Mouse (Mus musculus) heart, adult 8-10 months (tissue): ENCODE results near the gene Dolpp1. TPM values are rescaled to one million over a fixed set of nuclear protein-coding genes. Genes with fewer than 3 reads are reported as not detected.

Experiments
- DNase-seq: peaks from one replicate; pipeline ENCODE4 v3.0.0; 2022; ENCODE audit warnings: low spot score
- total RNA-seq, 4 experiments: library from RNA; stranded (reverse); gene quantifications; 2 replicates each; pipeline ENCODE4 v1.2.4; 2022

The Dolpp1 gene
- total RNA-seq, 4 experiments from 2014 or later, result 5.7 to 9.8 (median 7.9) TPM

DNA sequence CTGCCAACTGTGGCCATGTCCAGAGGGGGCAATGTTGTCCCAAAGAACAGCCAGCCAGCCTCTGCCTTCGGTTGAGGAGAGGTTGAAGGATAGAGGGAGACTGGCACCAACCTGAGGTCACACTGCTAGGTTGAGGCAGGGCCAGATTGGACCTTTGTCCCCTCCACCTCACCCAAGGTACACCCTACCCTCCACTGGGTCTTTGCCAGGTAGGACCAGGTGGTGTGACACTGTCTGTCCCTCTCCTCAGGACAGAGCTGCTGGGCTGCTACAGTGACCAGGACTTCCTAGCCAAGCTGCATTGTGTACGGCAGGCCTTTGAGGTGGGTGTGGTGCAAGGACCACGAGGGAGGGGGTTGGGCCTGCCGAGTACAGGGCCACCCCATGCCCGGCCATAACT lies 14.3 kb upstream of the Dolpp1 start:
- DNase-seq, result no peak

DNA sequence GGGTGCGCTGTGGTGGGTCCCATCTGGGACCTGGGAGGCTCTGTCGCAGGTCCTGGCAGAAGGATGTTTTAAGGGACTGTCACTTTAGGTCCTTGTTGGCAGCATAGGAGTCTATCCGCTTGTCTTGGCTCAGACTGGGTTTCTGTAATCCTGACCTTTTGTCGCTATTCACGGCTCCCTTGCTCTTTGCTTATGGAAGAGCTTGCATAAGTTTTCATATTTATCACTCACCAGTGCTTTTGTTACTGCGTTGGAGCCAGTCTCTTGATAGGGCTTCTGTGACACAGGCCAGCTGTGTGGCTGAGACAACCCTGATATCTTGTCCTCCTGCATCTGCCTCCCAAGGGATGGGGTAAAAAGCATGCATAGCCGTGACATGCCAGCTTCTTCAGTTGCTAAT lies 12.7 kb upstream of the Dolpp1 start:
- no peak for DNase-seq

DNA sequence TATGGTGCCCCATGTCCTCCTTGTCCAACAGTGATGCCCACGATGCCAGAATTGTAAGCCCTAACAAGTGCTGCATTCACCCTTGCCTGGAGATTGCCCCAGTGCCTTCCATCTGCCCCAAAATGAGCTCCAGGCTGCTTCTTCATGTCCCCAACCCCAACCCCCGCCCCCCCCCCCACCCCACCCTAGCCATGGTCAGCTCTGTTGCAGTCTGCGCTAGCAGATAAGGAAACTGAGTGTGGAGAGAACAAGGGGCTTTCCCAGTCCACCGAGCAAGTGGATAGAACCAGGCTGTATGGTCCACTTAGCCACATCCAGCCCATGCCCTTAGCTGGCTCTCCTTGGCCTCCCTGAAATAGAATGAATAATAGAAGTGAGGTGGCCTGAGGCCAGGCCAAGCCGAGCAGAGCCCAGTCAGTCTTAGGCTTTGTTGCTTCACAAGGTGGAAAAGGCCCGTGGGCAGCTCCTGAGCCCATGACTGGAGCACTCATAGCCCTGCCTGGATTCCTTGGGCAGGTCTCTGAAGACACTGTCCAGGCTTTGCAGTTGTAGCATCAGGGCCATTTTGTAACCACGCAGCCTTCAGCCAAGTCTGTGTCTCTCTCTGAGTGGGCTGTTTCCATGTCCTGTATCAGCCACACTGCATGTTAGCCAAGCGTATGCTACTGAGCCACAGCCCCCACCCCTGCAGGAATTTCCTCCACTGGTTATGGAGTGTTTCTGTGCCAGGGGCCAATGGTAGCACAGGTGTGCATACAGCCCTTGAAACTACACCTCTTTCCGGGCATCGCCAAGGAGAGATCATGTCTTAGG lies 11.3 kb upstream of the Dolpp1 start:
- no peak for DNase-seq

DNA sequence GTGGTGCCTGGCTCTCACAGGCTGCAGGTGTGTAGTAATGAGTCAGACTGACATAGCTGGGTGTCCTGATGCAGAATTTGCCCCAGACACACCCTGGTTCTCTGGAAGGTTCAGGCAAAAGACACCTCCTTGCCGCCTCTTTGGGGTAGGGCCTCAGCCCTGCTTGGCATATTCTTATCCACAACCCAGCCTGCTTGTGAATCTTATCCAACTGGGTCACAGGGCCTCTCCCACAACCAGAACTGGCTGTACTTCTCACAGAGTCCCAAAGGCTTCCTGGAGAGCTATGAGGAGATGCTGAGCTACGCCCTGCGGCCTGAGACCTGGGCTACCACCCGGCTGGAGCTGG lies 10.7 kb upstream of the Dolpp1 start:
- peak; percentile 65 for DNase-seq

DNA sequence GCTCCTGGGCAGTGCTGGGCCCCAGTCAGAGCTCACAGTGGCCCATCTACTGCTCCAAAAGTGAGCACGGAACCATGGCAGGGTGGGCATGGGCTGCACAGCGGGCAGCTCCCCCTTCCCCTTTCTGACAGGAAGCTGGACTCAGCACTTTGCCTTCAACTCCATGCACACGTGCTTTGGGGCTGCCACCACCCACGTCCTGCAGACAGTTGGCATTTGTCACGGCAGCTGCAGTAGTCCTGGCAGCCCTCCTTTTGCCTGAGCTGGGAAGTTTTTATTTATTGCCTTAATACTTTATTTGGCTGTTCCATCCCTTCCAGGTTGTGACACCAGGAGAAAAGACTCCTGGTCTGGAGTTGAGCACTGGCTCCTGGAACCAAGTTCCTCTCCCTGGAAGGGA lies 7.2 kb upstream of the Dolpp1 start:
- no peak for DNase-seq

DNA sequence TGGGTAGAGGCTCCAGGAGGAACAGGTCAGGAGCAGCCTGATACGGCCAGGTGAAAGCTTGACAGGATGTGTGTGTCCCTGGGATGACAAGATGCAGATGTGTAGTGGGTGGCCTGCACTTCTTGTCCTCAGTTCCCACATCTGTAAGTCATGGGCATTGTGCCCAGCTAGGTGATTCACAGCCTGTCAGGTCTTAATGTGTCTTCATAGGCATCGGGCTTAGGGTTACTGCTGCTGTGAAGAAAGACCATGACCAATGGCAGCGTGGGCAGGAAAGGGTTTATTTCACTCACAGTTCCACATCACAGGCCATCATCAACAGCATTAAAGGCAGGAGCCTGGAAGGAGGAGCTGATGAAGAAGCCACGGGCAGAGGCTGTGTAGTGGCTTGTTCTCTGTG lies 6.5 kb upstream of the Dolpp1 start:
- no peak for DNase-seq

DNA sequence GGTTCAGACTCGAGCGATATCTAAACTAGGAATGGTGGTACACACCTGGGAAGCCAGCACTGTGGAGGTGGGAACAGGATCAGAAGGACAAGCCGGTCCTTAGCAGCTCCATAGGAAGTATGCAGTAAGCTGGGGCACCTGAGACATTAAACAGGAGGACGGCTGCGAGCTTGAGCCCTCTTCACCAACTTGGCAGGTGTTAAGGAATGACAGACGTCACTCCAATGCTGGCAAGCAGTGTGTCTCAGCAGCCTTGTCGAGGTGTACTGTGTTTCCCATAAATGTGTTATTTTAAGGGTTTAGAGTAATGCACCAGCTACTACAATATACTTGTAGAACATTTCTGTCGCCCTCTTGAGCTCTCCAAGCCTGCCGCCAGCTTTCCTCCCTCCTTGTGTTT lies 5.1 kb upstream of the Dolpp1 start:
- DNase-seq, result no peak

DNA sequence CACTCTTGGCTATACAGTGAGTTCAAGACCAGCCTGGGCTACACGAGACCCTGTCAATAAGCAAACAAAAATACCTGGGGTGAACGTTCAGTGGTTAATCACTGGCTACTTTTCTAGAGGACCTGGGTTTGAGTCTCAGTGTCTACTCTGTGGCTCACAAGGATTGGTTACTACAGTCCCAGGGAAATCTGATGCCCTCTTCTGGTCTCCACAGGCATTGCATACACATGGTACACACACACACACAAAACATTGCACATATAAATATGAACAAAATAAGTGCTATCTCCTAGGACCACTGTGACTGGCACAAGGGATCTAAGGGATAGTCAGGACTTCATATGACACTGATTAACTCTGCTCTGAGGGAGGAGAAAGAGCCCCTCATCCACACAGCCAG lies 3.1 kb upstream of the Dolpp1 start:
- no peak for DNase-seq

DNA sequence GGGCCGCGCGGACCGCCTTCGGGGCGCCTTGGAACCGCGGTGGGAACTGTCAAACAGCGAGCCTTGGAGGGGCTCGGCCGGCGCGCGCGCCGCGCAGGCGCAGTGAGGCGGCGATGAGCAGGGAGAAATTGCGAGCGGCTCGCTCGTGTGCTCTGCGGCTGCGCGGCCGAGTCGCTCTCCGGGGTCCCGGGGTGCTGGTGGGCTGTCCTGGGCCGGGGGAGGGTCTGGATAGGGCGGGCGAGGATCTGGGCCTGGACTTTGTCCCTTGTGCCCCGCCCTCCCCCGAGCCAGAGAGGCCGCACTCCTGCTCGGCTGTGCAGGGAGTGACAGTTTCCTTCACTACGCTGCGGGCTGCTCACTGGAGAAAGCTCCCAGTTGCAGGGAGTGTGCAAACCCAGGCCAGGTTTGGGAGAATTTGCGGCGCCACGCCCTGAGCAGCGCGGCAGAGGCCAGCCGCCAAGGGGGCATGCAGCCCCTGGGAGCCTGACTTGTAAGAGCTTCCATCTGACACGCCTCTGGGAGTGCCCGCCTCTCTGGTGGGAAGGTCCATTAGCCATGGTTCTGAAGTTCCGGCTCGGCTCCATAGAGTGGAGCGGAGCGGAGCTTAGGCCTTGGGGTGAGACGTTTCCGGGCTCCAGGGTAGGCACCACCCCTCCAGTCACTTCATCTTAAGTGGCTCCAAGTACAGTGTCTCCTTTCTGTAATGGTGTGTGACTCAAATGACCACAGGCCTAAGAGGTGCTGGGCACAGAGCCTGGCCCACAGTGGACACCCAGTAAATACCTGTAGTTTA lies 719 bp downstream of the Dolpp1 start:
- DNase-seq, result peak; percentile 80

DNA sequence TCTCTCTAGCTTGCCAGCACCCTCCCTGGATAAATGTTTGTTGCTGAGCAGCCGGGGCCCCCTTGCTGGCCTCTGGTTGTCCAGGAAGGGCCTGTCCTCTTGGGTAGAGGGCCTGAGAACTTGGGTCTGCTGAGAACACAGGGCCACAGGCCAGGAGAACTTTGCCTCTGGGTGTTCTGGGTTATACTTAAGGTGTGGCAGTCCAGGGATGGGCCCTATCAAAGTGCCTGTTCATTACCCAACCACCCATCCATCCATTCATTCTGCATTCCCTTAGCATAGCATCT lies 1.3 kb downstream of the Dolpp1 start:
- no peak for DNase-seq

DNA sequence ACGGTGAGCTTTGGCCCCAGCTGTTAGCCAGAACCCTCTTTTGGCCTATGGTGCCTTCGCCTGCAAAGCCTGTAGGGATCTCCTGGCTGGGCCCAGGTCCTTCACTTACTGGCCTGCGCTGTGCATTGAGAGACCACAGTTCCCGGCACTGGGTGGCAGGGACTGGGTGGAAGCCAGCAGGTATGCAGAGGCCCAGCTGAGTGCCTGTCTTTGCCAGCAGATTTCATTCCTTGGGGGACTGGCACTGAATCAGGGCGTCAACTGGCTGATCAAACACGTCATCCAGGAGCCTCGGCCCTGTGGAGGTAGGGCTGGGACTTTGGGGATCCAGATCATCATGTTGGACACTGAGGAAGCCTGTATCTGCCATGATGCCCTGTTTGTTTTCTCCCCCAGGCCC lies 3.7 kb downstream of the Dolpp1 start:
- DNase-seq, result no peak

DNA sequence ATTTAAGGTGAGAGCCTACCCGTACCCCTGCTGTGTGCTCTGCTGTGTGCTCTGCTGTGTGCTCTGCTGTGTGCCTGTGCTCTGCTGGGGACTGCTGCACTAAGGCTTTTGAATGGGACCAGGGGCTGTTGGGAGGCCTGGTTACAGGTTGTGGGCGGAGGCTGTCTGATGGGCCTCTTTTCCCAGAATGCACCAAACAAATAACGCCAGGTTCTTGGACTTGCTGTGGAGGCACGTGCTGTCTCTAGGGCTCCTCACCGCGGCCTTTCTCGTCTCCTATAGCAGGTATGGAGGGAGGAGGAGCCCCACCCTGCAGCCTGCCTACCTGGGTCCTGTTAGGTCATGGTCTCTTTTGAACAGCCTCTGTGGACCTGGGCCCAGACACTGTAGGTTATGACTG lies 4.2 kb downstream of the Dolpp1 start:
- no peak for DNase-seq

DNA sequence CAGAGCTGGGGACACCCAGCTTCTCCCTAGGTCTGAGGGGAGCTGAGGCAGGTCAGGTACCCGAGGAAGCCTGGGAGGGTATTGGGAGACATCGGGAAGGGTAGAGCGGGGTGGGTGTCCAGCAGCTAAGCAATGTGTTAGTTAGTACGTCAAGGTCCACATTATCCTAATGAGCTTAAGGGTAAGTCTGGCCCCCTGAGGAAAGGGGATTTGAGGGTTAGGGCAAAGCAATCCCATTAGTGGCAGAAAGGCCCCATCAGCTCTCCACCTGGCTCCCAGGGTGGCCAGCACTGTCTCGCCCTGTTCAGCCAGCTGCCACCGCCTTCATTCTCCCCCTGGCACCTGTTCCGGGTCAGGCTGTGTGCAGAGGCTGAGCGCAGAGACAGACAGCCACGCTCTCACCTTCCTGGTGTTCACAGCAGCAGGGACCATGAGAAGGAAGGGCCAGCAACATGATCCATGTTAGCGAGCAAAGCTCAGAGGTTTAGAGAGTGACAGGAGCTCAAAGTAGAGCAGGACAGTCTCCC lies 6.0 kb downstream of the Dolpp1 start:
- DNase-seq, result no peak

DNA sequence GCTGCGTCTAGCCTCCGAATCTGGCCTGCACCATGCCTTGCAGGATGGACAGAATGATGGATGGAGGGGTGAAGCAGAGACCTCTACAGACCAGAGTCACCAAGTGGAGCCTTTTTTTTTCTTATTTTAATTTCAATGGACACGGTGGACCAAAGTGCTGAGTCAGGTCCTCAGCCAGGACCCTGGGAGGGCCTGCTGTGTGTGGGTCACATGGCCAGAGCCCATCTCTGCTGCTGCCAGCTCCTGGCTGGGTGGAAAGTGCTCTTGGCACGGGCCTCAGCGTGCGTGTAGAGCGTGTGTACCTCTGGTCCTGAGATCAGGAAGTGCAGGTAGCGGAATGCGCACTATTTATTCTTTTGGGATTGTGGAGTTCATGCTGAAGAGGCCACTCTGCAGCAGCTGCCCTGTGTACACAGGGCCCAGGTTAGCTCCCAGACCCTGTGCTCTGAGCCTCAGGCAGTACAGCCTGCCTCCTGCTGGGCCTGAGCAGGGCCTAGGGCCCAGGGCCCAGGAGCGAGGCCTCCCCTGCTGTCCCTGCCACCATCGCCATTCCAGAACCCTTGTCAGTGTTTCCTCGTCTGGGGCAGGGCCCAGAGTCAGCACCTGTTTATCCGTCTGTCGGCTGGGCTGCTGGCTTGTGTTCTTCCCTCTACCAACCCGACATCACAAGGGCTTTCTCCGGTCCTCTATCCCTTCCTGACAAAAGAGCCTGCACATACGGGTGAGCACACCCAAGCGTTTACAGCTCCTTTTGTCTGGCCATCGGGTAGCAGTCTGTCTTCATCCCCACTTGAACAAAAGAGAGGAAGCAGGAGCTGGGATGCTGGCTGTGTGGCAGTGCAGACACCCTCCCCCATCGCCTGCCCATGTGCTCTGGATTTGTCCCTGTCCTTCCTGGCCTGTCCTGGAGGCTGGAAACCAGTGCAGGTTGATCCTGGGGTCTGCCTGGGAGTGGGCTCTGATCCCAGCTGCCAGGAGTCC lies 7.4 kb downstream of the Dolpp1 start:
- no peak for DNase-seq

DNA sequence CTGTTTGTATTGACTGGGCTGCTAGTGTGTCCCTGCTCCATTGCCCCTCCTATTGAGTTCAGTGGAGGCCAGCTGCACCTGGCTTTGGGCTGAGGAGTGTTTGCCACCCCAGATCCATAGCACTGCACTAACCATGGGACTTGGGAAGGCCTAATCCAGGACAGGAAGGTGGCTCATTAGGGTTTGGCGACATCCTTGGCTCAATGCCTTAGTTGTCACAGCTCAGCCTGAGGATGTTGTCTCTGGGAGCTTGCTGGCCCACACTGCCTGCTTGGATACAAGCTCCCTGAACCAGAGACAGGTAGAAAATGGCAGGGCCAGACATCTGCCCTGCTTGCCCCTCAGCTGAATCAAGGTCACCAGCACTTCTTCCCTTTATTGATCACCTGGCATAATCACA lies 9.5 kb downstream of the Dolpp1 start:
- no peak for DNase-seq

DNA sequence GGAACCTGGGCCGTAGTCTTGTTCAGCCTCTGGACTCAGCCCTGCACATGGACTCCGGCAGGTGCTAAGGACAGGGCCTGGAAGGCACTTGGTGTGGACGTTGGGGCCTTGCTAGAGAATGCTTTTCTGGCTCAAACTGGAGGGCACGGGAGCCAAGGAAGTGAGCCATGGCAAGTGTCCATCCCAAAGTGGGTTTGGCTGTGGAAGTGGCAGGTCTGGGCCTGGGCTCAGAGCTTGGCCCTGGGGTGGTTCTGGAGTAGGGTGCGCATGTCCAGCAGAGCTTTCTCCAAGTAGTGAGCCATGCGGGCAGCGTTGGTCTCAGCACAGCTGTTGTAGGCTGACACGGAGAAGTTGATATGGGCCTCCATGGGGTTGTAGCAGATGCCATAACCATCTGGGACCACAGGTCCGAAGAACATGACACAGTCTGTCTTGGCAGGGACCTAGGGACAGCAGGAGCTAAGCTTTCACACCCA lies 10.3 kb downstream of the Dolpp1 start:
- no peak for DNase-seq

DNA sequence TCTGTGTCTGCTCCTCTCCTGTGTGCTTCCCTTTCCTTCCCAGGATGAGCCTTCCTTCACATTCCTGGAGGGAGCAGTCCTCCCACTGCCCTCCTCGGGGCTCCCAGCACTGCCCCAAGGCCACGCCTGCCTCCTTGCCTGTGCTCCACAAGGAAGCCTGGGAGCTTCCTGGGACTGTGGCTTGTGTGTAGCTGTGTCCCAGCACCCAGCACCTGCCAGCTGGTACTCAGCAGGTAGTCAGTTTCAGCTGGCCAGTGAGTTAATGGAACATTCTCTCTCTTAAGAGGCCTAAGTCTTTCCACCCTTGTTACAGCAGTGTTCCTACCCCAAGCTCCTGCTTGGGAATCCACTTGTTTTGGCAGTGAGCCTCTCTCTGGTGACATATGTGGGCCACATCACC lies 10.8 kb downstream of the Dolpp1 start:
- DNase-seq, result no peak

DNA sequence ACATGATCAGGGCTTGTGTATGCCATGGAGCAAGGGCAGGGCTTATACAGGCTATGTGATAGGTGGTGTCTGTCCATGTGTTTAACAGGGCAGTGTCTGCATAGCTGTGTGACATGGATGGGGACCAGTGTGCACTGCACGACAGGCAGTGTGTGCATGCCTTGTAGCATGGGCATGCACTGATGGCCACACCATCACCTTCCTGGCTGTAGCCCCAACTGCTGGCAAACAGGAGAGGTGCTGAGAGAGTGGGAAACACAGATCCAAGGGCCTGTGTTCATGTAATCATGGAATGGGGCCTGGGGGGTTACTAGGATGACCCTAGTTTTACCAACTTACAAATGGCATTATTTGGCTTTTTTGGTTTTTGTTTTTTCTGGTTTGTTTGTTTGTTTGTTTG lies 11.8 kb downstream of the Dolpp1 start:
- DNase-seq, result no peak

DNA sequence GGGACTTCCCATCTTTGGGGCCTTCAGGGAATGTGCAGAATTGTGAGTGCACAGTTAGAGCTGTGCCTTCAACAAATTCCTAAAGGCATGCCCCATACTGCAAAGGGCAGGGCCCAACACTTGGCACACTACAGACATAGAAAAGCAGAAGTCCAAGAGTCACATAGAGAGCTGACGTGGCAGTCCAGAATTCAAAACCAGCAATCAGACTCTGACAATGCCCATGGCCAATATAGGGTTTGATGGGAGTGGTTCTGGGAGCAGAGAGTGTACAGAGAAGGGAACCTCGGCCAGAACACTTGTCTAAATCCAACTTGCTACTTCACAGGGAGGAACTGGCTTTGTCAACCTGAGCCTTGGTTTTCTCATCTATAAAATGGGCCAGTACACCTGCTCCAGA lies 15.2 kb downstream of the Dolpp1 start:
- DNase-seq, result no peak

DNA sequence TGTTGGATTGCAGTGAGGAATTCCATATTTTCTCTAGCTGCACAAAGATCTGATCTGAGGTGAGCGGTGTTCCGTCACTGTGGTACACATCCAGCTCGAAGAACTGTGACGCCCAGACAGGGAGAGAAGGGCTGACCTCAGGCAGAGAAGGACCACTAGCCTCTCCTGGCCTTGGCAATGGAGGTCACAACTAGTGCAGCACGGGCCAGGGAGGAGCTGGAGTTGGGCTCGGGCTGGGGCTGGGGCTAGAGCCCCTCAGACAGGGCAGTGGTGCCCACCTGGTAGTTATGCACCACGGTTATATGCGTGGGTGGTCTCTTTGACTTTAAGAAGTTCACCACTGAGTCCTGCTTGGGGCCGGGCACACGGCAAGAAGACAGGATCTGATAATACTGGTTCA lies 15.7 kb downstream of the Dolpp1 start:
- DNase-seq, result no peak

DNA sequence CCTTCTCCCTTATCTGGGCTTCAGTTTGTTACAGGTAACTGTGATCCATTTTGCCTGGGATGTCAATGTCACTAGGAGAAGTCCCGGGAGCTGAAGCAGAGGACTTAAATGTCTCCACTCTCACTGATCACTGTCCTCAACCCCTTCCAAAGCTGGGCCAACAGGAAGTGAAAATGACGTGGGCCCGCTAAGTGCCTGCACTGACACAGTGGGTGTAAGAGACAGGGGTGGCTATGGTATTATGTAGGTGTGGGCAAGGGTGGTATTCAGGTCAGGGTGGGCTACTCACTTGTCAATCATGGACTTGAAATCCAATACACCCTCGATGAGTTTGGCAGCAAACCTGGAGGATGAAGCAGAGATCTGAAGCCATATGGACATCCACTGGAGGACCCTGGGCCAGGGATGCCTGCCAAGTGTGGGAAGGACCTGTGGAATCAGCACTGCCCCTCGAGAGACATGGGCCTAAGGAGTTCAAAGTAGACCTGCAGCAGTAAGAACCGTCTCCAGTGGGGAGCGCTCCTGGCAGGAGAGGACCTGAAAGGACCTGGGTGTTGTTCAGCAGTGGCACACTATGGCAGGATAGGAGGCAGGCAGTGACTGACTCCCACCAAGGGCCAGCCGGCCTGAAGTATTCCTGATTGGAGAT lies 16.5 kb downstream of the Dolpp1 start:
- no peak for DNase-seq
